Mouse (Mus musculus): Measurements from ENCODE around the gene Cpm.

Cpm gene

DNA sequence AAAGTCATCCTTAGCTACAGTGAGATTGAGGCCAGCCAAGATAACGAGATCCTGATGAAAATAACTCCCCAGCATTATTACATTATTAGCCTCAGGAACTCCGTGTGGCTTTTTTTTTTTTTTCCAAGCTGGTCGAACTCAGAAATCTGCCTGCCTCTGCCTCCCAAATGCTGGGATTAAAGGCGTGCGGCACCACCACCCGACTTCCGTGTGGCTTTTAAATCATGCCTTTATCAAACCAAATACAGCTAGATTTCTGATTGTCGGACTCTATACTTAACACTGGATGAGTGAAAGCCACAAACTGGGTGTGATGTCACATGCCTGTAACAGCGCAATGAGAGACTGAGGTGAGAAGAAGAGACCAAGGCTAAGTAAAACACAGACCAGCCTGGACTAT lies 83.6 kb downstream of the Cpm start:
- no peak for DNase-seq (ENCODE audit: low read depth, low spot score)

DNA sequence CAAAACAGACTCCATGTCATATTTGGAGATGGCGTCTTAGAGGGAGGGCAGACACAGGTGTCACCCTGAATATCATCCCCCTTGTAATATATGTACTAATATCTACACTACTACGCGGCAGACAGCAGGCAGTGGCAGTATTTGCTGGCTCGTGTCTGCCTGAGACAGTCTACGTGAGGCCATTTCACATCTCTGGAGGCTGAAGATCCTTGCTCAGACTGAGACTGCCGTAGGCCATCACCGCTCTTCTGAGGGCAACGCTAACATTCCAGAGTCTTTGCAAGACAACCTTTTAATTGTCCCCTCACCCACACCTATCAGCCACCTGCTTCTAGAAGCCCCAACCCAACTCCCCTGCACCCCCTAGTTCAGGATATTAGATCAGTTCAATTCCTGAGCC lies 84.2 kb downstream of the Cpm start:
- DNase-seq (ENCODE audit: low read depth, low spot score), result no peak

DNA sequence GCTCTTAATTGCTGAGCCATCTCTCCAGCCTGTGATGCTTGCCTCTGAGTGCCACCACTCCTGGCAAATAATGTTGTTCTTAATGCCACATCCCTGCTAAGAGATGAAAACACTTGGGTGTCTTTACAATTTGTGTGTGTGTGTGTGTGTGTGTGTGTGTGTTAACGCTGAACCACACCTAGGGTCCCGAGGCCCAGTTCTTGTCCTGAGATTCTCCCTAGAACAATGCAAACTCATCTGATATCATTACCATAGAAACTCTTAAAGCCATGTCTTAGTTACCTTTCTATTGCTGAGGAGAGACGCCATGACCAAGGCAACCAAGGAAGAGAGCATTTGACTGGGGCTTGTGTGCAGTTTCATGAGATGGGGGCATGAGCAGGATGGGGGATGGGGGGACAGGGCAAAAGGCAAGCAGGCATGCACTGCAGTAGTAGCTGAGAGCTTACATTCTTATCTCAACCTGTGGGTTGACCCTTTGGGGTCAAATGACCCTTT lies 84.8 kb downstream of the Cpm start:
- no peak for DNase-seq (ENCODE audit: low read depth, low spot score)

DNA sequence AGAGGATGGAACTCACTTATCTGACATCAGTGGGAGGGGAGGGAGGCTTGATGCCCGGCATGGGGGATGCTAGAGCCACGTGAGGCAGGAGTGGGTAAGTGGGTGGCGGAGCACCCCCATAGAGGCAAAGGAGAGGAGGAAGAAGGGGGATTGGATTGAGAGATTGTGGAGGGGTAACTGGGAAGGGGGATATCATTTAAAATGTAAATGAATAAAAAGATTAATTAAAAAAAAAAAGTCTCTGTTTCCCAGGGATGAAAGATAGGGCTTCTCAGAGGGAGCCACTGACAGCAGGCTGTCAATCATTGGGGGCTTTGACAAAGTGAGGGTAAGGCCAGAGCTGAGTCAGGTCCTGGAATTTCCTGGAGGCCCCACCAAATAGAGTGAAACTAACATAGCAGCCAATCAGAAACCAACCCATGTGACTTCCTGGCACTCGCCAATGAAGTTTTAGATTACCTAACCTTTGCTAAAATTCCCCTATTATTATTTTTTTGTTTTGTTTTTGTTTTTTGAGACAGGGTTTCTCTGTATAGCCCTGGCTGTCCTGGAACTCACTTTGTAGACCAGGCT lies 85.7 kb downstream of the Cpm start:
- DNase-seq (ENCODE audit: low read depth, low spot score), result no peak

DNA sequence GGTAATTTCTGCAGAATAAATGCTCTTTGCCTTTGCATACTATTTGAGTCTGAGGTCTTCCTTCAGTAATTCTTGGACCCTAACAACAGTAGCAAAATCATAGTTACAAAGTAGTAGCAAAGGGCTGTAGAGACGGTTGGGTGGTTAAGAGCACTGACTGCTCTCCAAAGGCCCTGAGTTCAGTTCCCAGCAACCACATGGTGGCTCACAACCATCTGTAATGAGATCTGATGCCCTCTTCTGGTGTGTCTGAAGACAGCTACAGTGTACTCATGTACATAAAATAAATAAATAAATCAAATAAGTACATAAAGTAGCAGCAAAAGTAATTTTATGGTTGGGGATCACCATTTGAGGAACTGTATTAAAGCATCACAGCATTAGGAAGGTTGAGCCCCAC lies 86.4 kb downstream of the Cpm start:
- DNase-seq (ENCODE audit: low read depth, low spot score), result peak; percentile 46

DNA sequence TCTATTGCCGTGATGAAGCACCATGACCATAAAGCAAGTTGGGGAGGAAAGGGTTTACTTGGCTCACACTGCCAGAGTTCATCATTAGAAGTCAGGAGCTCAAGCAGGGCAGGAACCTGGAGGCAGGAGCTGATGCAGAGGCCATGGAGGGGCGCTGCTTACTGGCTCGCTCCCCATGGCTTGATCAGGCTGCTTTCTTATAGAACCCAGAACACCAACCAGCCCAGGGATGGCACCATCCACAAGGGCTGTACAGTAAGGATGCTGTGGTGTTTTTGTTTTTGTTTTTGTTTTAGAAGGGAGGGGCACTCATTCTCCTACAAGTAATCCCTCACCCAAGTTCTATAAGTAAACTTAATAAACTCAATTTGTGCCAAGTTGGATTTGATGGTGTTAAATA lies 87.4 kb downstream of the Cpm start:
- no peak for DNase-seq (ENCODE audit: low read depth, low spot score)

DNA sequence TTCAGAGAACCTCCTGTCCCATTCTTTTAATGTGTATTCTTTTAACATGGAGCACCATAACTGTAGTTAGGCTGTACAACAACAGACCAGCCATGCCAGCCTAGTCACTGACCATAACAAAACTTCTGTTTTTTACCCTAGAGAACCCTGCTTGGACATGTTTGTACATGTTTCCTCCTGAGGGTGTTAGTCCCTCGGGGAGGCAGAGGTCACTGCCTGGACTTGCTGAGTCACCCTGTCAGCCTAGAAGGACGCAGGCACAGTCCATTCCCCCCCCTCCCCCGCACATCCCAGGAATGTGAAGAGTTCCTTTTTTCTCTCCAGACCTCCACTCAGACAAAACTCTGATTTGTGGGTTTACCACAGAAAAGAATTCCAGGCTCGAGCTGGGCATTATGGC lies 88.3 kb downstream of the Cpm start:
- DNase-seq (ENCODE audit: low read depth, low spot score), result no peak

DNA sequence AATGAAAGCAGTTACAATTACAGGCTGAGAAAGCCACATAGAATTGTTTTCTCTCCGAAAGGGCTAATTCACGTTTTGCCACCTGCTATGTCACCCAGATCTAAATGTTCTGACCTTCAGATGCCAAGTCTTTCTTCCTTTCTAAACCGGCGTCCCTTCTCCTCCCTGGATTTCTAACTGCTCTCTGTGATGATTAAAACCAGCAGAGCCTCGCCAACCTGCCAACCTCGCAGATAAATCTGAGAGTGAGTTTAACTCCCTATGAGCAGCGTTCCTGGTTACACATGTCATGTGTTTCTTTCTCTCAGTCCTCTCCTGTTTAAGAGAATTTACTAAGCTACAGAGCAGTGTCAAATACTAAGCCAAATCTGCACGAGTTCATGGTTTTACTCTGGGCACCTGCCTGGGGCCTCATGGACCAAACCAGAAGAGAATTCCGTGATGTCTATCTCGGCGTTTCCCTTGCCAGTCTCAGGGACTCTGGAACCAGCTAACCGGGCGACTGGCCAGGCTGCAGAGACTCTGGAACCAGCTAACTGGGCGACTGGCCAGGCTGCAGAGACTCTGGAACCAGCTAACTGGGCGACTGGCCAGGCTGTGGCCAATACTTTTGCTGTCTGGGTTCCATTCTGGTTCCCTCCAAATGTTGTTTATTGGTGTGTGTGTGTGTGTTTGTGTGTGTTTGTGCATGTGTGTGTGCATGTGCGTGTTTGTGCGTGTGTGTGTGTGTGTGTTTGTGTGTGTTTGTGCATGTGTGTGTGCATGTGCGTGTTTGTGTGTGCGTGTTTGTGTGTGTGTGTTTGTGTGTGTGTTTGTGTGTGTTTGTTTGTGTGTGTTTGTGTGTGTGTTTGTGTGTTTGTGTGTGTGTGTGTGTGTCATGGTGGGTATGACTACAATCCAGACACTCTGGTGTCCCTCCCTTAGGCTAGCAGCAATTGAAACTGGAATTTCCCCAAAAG lies 89.1 kb downstream of the Cpm start:
- DNase-seq (ENCODE audit: low read depth, low spot score), result no peak

DNA sequence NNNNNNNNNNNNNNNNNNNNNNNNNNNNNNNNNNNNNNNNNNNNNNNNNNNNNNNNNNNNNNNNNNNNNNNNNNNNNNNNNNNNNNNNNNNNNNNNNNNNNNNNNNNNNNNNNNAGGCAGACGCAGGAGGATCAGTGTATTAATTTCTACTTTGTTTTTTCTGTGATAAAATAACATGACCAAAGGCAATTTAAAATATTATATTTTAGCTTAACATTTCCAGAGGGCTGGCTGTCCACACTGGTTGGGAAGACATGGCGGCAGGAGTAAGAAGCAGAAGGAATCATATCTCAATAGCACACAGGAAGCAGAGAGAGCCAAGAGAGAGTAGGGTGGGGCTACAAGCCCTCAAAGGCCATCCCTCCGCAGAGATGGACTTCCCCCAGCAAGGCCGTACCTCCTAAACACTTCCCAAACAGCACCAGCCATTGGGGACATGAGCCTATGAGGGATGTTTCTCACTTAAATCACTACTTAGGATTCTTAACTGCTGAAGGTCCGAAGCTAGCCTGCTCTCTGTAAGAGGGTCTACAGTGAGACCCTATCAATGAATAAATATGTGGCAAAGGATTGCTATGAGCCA lies 94.9 kb downstream of the Cpm start:
- no peak for DNase-seq (ENCODE audit: low read depth, low spot score)

DNA sequence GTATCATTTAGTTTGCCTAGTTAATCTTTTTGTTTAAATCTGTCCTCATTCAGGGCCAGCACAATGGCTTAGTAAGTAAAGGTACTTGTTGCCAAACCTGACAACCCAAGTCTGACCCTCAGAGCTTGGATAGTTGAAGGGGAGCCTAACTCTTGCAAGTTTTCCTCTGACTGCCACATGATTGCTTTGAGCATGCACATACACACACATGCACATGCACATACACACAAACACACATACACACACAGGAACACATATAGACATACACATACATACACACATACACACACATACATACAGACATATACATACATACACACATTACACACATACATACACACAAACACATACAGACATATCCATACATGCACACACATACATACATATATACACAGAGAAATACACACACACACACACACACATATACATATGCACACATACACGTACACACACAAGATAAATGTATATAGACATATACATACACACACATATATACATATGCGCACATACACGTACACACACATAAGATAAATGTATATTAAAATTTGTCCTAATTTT lies 95.6 kb downstream of the Cpm start:
- no peak for DNase-seq (ENCODE audit: low read depth, low spot score)

DNA sequence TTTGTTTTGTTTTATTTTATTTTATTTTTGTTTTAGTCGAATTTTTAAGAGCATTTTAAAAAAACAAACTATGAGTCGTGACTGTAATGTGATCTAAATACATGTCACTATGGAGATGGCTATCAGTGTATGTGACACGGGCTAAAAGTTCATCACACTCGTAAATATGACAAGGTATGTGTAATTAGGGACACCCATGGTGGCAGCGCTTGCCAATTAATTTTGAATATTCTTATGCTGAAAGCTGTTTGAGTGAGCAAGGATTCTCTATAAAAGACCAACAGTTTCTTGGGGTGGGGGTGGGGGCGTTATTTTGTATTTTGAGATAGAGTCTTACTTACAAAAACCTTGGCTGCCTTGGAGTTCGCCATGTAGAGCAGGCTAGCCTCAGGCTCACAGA lies 96.4 kb downstream of the Cpm start:
- no peak for DNase-seq (ENCODE audit: low read depth, low spot score)

DNA sequence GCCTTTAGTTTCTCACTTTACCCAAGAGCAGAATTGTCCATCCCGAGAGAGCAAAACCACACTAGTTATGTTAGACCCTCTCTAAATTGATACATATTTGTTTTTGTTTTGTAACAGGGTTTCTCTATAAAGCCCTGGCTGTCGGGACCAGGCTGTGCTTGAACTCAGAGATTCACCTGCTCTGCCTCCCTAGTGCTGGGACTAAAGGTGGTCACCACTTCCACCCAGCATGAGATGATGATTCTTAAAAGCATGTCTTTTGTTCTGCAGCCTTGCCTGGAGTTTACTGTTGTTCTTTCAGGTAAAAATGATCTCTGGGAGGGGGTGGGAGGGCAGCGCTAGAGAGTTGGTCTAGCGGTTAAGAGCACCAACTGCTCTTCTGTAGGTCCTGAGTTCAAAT lies 97.0 kb downstream of the Cpm start:
- no peak for DNase-seq (ENCODE audit: low read depth, low spot score)

DNA sequence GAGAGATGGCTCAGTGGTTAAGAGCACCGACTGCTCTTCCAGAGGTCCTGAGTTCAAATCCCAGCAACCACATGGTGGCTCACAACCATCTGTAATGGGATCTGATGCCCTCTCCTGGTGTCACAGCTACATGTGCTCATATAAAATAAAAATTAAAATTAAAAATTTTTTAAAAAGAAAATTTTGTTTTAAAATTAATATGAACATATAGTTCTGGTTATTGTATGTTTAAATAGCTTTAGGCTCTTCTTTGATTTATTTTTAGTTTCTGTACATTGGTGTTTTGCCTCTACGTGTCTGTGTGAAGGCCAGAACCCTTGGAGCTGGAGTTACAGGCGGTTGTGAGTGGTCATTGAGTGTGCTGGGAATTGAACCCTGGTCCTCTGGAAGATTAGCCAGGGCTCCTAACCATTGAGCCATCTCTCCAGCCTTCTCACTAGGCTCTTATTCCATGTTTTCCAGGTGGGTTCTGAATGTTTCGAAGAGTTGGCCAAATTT lies 97.6 kb downstream of the Cpm start:
- no peak for DNase-seq (ENCODE audit: low read depth, low spot score)

DNA sequence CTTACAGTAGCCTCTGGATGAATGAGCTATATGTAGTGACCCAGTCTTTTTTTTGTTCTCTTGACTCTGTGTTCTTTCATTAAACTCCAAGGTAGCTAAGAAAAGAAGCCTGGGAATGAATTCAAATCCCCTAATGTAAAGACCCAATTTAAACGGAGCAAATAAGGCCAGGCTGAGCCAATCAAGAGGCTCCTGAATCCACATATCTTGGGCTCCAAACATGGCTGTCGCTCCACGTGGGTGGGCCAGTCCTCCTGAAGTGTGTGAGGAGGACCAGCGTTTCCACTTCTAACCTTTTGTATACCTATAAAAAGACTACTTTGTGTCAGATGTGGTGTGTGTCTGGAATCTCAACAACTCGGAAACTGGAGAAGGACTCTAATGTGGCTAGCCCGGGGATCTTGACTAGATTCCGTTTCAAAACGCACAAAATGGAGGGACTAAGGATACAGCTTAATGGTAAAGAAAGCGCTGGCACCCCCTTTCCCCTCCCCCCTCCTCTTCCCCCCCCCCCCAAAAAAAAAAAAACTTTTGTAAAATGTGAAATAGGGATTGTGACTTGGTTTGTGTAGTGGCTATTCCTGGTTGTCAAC lies 98.3 kb downstream of the Cpm start:
- no peak for DNase-seq (ENCODE audit: low read depth, low spot score)

DNA sequence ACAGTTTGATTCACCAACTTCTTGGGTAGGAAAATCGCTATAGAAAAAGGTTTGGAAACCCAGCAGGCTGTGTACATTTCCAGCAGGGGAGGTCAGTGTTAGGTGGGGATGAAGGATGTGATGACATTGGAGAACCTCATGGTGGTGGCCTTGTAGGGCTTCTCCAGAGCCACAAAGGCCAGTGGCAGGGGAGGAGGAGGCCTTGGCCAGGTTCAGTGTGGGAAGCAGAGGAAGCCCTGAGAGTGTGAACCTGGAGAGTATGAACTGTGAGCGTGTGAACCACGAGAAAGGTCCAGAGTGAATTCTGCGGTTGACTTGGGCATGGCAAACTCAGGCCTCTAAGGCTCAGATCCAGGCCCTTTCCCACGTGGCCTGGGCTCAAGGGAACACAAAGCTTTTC lies 99.3 kb downstream of the Cpm start:
- DNase-seq (ENCODE audit: low read depth, low spot score), result no peak

DNA sequence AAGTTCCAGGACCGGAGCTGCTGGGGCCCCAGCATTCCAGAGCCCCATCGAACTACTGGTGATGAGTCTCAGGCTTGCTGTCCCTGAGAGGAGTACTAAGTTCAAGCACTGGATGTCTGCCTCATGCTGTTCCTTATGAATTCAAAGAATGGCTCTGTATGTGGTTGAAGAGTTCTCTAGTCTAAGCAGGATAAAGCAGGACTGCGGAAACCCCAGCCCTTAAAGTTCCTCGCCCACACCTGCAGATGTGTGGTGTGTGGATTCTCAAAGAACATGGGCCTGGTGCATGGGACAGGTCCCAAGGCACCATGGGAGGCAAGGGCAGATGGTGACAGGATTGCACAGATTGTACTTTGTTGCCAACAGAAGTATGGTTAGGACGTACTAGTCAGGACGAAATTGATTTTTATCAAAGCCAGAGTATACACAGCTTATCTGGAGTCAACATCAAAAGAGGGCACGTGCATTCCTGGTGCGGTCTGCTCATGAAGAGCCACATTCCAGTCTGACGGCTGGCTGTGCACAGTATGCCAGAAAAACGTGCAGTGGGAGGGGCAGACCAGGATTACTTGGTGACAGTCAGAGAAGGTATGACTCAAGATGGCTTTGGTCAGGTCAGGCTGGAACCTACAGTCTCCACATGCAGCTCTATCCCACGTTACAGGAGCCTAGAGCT lies 100.0 kb downstream of the Cpm start:
- no peak for DNase-seq (ENCODE audit: low read depth, low spot score)

DNA sequence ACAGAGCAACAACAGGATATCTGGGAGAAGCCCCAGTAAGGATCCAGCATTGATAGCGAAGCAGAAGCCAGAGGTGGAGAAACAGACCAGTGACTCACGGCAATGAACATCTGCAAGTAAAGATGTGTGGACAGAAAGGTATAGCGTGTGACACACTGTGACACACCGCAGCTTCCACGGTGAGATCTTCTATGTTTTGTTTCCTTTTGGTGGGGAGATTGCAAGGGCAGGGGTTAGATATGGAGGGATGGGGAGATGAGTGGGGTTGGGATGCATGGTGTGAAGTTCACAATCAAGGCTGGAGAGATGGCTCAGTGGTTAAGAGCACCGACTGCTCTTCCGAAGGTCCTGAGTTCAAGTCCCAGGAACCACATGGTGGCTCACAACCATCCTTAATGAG lies 100.8 kb downstream of the Cpm start:
- DNase-seq (ENCODE audit: low read depth, low spot score), result no peak

DNA sequence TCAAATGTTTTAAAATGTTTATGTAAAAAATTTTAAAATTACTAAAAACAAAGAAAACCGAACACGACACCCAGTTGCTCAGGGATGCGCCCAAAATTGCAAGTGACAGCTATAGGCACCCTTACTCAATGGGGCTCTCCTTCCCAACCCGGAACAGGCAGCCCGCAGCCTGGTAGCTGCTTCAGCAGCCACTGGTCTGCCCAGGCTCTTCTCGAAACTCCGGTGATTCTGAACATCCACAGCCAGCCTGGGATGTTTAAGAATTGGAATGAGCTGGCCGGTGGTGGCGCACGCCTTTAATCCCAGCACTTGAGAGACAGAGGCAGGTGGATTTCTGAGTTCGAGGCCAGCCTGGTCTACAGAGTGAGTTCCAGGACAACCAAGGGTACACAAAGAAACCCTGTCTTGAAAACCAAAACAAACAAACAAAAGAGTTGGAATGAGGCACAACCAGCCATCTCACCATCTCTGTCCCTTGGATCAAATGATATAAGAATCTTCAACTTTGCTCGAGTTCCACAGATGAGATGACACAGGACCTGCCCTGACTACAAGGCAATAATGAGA lies 101.4 kb downstream of the Cpm start:
- DNase-seq (ENCODE audit: low read depth, low spot score), result no peak

DNA sequence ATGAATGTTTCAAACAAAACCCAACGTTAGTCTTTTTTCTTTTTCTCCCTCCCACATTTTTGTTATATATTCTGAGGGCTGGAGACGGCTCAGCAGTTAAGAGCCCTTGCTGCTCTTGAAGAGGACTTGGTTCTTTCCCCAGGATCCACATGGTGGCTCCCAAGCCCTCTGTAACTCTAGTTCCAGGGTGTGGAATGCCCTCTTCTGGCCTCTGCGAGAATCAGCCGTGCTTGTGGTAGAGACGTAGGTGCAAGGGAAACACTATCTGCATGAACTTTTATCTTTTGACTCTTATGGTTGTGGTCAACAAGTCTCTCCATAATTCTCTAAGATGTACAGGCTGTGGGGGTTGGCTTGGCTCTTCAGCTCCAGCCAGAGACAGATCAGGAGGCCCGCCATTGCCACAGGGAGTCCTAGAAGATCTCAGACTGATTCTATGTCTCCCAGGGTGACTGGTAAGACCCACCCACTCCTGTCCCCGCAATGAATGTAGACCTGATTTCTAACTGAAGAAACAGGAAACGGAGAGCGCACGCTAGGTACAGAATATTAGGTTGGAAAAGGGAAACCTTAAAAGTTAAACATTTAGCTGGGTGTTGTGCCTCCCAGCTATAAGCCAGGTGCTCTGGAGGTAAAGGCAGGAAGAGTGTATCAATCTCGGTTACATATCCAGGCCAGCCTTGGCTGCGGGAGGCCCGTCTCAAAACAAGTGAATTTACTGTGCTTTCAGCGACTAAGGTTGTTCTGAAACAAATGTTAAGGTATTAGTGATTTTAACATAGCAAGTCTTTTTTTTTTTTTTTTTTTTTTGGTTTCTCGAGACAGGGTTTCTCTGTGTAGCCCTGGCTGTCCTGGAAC lies 102.2 kb downstream of the Cpm start:
- peak; percentile 65 for DNase-seq (ENCODE audit: low read depth, low spot score)

DNA sequence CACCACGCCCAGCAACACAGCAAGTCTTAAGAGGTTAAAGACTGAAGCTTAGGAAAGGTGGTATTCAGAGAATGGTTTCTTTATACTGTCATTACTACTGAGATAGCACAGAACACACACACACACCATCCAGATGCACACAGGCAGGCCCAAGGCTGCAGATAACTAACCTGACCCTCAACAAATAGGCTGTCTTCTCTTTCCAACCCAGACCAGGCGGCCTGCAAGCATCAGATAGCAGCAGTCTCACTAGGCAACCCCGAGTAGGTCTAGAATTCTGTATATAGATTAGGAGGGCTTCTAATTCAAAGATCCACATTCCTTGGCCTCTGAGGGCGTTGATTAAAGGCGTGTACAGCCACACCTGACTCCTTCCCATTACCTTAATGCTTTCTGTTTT lies 102.9 kb downstream of the Cpm start:
- no peak for DNase-seq (ENCODE audit: low read depth, low spot score)

Measured in A20 (cell line).